Mouse (Mus musculus) ovary, postnatal 36 days (tissue): ENCODE results near the gene Naglu.
A peak's percentile ranks its signal among the peaks of the same experiment; 100 is the strongest.

ENCODE experiments used
- DNase-seq: peaks from one replicate; pipeline ENCODE4 v3.0.0; 2022; ENCODE audit warnings: low spot score, mixed read lengths

Naglu gene

GRCm38 (mm10) chr11:101069391-101070188 lies at the start of gene Naglu:
Naglu (plus strand) TSS chr11:101070012.
- peak; percentile 94 for DNase-seq

GRCm38 (mm10) chr11:101023371-101023770 lies 46.4 kb upstream of the Naglu start:
- peak; percentile 22 for DNase-seq

- DNase-seq = no peak
These were observed 45.8 kb upstream of the Naglu start for GRCm38 (mm10) chr11:101024001-101024400.

- DNase-seq = no peak
These were observed 42.7 kb upstream of the Naglu start for GRCm38 (mm10) chr11:101027121-101027520.

GRCm38 (mm10) chr11:101029320-101029719 lies 40.5 kb upstream of the Naglu start:
- DNase-seq = no peak

- DNase-seq = no peak
These were observed 39.5 kb upstream of the Naglu start for GRCm38 (mm10) chr11:101030136-101030807.

GRCm38 (mm10) chr11:101030808-101031156 lies 39.0 kb upstream of the Naglu start:
- no peak for DNase-seq

- no peak for DNase-seq
These were observed 38.3 kb upstream of the Naglu start for GRCm38 (mm10) chr11:101031470-101031869.

GRCm38 (mm10) chr11:101033856-101034500 lies 35.8 kb upstream of the Naglu start:
- no peak for DNase-seq

- DNase-seq = peak; percentile 53
These were observed 35.0 kb upstream of the Naglu start for GRCm38 (mm10) chr11:101034614-101035327.

GRCm38 (mm10) chr11:101035328-101035695 lies 34.5 kb upstream of the Naglu start:
- no peak for DNase-seq

GRCm38 (mm10) chr11:101037795-101038194 lies 32.0 kb upstream of the Naglu start:
- DNase-seq = no peak

GRCm38 (mm10) chr11:101045826-101046225 lies 24.0 kb upstream of the Naglu start:
- no peak for DNase-seq

GRCm38 (mm10) chr11:101046440-101046839 lies 23.4 kb upstream of the Naglu start:
- no peak for DNase-seq

- no peak for DNase-seq
These were observed 22.3 kb upstream of the Naglu start for GRCm38 (mm10) chr11:101047502-101047901.

GRCm38 (mm10) chr11:101050359-101050758 lies 19.5 kb upstream of the Naglu start:
- no peak for DNase-seq

GRCm38 (mm10) chr11:101051051-101051493 lies 18.7 kb upstream of the Naglu start:
- no peak for DNase-seq

- no peak for DNase-seq
These were observed 18.2 kb upstream of the Naglu start for GRCm38 (mm10) chr11:101051617-101052016.

- DNase-seq = no peak
These were observed 16.9 kb upstream of the Naglu start for GRCm38 (mm10) chr11:101052751-101053473.

- DNase-seq = no peak
These were observed 15.8 kb upstream of the Naglu start for GRCm38 (mm10) chr11:101053974-101054373.

GRCm38 (mm10) chr11:101055418-101055817 lies 14.4 kb upstream of the Naglu start:
- DNase-seq = no peak

- DNase-seq = peak; percentile 68
These were observed 12.9 kb upstream of the Naglu start for GRCm38 (mm10) chr11:101056885-101057284.
